Mouse (Mus musculus) adrenal gland, postnatal 10 days (tissue): Measurements from ENCODE around the gene Anxa4. TPM values are rescaled to one million over a fixed set of nuclear protein-coding genes. Genes with fewer than 3 reads are reported as not detected.

ENCODE experiments used
- DNase-seq: peaks from one replicate; pipeline ENCODE4 v3.0.0; 2021; ENCODE audit warnings: mixed read lengths
- total RNA-seq, 2 experiments: library from RNA; stranded (reverse); gene quantifications; 2 replicates each; pipeline ENCODE4 v1.2.3; 2021

Gene Anxa4
- total RNA-seq, 2 experiments from 2014 or later, result 56.1 to 61.2 TPM

GRCm38 (mm10) chr6:86752843-86753485 lies 40.4 kb downstream of the Anxa4 start:
- DNase-seq, result no peak

- DNase-seq, result no peak
These were observed 42.4 kb downstream of the Anxa4 start for GRCm38 (mm10) chr6:86750961-86751360.

GRCm38 (mm10) chr6:86749817-86750216 lies 43.6 kb downstream of the Anxa4 start:
- no peak for DNase-seq

- DNase-seq, result peak; percentile 67
These were observed 46.2 kb downstream of the Anxa4 start for GRCm38 (mm10) chr6:86747171-86747570.

- DNase-seq, result no peak
These were observed 52.7 kb downstream of the Anxa4 start for GRCm38 (mm10) chr6:86740652-86741051.

GRCm38 (mm10) chr6:86736830-86737229 lies 56.6 kb downstream of the Anxa4 start:
- DNase-seq, result peak; percentile 16

GRCm38 (mm10) chr6:86736313-86736712 lies 57.1 kb downstream of the Anxa4 start:
- DNase-seq, result peak; percentile 10

- DNase-seq, result peak; percentile 95
These were observed 60.1 kb downstream of the Anxa4 start, which contains the start of gene Gmcl1 for GRCm38 (mm10) chr6:86733183-86733876. Gene Gmcl1 (minus strand): TSS chr6:86733383.

GRCm38 (mm10) chr6:86732276-86733173 lies 60.9 kb downstream of the Anxa4 start:
- DNase-seq, result peak; percentile 58

- no peak for DNase-seq
These were observed 64.7 kb downstream of the Anxa4 start for GRCm38 (mm10) chr6:86728711-86729110.

- no peak for DNase-seq
These were observed 71.4 kb downstream of the Anxa4 start for GRCm38 (mm10) chr6:86721977-86722376.

GRCm38 (mm10) chr6:86708072-86708774 lies 85.2 kb downstream of the Anxa4 start:
- no peak for DNase-seq

- no peak for DNase-seq
These were observed 90.8 kb downstream of the Anxa4 start for GRCm38 (mm10) chr6:86702577-86702976.

GRCm38 (mm10) chr6:86697903-86698302 lies 95.5 kb downstream of the Anxa4 start:
- DNase-seq, result no peak

GRCm38 (mm10) chr6:86696213-86696612 lies 97.2 kb downstream of the Anxa4 start:
- DNase-seq, result no peak

- peak; percentile 69 for DNase-seq
These were observed 98.9 kb downstream of the Anxa4 start for GRCm38 (mm10) chr6:86694465-86694864.

GRCm38 (mm10) chr6:86689671-86690070 lies 103.7 kb downstream of the Anxa4 start:
- DNase-seq, result no peak

- no peak for DNase-seq
These were observed 106.4 kb downstream of the Anxa4 start for GRCm38 (mm10) chr6:86686971-86687370.
